Mouse (Mus musculus) cerebellum, adult 2 months (tissue): ENCODE measurements at regions not wholly inside any gene's neighbourhood (a gene's known extent, or its start where the extent isn't known, plus 50 kb on each side); places are given as distances from the start of the nearest gene placed in this dataset.
A peak's percentile ranks its signal among the peaks of the same experiment; 100 is the strongest.

Source experiments
- DNase-seq, 2 experiments: peaks; one replicate each; pipeline ENCODE4 v3.0.0; 2021
- H3K27ac ChIP-seq: fragments of 200-500 bp; 2 replicates; pipeline ENCODE4 v1.5.1; 2012; ENCODE audit warnings: low read length, control low read depth, inconsistent platforms; ENCODE audit not compliant: insufficient read depth
- H3K27me3 ChIP-seq: fragments of 200-500 bp; 2 replicates; pipeline ENCODE4 v1.6.1; 2012; ENCODE audit warnings: inconsistent platforms, mild to moderate bottlenecking, low read length, moderate library complexity; ENCODE audit not compliant: control insufficient read depth, insufficient read depth
- H3K4me1 ChIP-seq: fragments of 200-500 bp; 2 replicates; pipeline ENCODE4 v1.6.1; 2011; ENCODE audit warnings: low read length; ENCODE audit not compliant: control insufficient read depth, insufficient read depth
- H3K4me3 ChIP-seq: fragments of 200-500 bp; replicated peaks from 2 replicates; pipeline ENCODE3; 2011; ENCODE audit warnings: mild to moderate bottlenecking, low read depth, low read length, control low read depth; ENCODE audit not compliant: insufficient read depth
- CTCF ChIP-seq: fragments of 200-500 bp; IDR thresholded peaks from 2 replicates; pipeline ENCODE4 v1.5.1; 2011; ENCODE audit warnings: low read depth, mild to moderate bottlenecking, control low read depth, low read length, moderate library complexity, borderline replicate concordance; ENCODE audit not compliant: insufficient read depth
- POLR2A ChIP-seq: fragments of 200-500 bp; IDR thresholded peaks from 2 replicates; pipeline ENCODE4 v1.6.1; 2011; ENCODE audit warnings: low read length, control low read depth, borderline replicate concordance; ENCODE audit not compliant: insufficient read depth
- WGBS: fragments of 180-500 bp; shearing (Covaris S2); methylation state at CpG from one replicate; pipeline ENCODE4 v1.1.7; 2018; 5-methylcytosine and 5-hydroxymethylcytosine counted together

DNA sequence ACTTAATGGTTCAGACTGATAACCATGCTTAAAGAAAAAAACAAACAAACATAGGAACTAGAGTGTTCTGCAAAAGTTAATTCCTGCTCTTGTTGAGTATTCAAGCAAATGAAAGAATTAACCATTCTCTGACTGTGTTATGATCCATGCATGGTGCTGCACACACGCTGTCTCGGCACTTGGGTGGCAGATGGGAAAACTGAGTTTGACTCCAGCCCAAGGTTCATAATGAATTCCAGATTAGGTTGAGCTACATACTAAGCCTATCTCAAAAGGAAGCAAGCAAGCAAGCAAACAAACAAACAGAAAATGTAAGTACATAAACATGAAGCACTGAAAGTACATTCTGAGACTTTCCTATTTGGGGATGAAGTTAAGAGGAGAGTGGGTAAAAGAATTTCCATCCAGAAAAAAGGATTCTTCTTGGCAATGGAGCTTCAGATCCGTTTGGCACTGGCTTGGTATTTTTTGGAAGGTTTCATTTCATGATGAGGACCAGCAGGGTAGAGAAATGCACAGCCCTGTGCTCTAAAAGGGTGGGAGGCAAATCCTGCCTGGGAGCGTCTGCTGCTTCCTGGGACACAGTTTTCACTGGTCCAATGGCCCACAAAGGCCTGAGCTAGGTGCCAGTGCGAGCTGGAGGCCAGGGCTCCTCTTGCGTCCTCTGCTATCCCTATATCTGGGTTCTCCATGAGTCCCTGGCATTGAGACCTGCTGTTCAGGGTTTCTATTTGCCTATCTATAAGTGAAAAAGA lies 183.3 kb upstream of the 4930412O13Rik start:
- H3K27ac ChIP-seq, result peak overlapping the region; percentile 34; the same call in 1 of the 2 replicates
- WGBS, result 15% methylated on average over 6 of the region's 6 CpGs
- H3K4me1 ChIP-seq, result peaks cover 12% of the 10 kb centered on the region
- no peak overlapping the region for H3K4me3 ChIP-seq
- no peaks in the 10 kb centered on the region for H3K27me3 ChIP-seq
- peak in 1 of 2 experiments; percentile 36 for DNase-seq
- no peak for TF ChIP-seq CTCF
- no peak for TF ChIP-seq POLR2A

- H3K4me3 ChIP-seq, result no peak overlapping the region
- 58% methylated on average over 3 of the region's 3 CpGs for WGBS
- TF ChIP-seq POLR2A (no peak), CTCF (no peak)
Observed at GRCm38 (mm10) chr2:9704266-9704665, 176.8 kb upstream of the 4930412O13Rik start.

DNA sequence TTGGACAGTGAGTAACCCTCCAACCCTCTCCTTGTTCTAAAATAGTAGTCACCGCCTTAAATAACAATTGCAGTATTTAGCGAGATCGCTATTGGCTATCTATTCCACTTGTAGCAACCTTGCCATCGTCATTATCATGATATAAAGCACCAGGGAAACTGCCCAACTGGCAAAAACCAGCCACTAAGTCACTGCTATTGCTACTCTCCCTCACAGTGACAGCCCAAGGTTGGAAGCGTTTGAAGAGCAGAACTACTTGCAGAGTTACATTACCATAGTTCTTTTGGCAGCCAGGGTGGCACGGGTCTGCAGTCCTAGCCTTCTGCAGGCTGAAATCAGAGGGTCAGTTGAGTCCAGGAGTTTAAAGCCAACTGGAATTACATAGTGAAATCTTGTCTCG lies 171.6 kb upstream of the 4930412O13Rik start:
- H3K4me3 ChIP-seq, result no peak overlapping the region
- WGBS, result 79% methylated on average over 7 of the region's 7 CpGs
- TF ChIP-seq POLR2A (no peak), CTCF (no peak)
- no peak overlapping the region for H3K27ac ChIP-seq
- H3K27me3 ChIP-seq, result no peaks in the 10 kb centered on the region; the same call in 1 of the 2 replicates
- no peaks in the 10 kb centered on the region for H3K4me1 ChIP-seq
- DNase-seq, result no peak

More at GRCm38 (mm10) chr2:9704266-9704665, 176.8 kb upstream of the 4930412O13Rik start:
- Histone ChIP-seq H3K27ac (no peak overlapping the region), H3K27me3 (no peaks in the 10 kb centered on the region; the same call in 1 of the 2 replicates), H3K4me1 (peaks cover 1% of the 10 kb centered on the region)
- DNase-seq, result peak in 1 of 2 experiments; percentile 23

DNA sequence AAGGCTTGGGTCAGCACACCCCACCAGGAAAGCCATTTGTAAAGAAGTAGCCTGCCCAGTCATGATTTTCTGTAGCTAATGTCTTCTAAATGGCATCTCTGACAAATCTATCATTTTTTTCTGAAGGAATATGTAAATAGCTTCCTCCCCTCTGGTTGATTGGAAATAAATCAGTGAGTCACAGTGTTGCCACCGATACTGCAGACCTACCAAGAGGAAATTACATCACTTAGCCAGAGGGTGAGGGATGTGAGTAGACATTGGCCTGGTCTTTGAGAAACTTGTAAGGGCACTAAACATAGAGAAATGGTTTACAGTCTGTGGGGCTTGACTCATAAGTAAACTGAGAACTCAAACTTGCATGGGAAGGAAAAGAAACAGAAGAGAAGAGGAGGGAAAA lies 163.1 kb upstream of the 4930412O13Rik start:
- H3K27me3 ChIP-seq, result no peaks in the 10 kb centered on the region
- no peak for TF ChIP-seq POLR2A
- WGBS, result 90% methylated on average over 1 of the region's 1 CpGs

DNA sequence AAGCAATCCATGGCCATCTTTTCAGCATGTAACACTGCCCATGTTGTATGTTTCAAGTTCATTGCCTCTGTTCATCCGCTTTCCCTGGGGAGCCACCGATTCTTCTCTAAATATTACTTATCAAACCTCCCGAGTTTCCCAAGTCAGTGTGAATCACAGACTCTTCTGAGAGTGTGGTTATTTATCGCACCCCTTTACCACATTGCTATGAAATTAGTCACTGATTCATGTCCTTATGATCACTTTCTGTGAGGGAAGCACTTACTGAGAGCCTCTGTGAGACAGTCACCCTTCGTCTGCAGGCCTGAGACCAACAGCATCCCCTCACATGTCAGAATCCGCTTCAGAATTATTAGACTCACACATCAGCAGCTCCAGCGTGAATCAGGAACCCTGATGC lies 147.8 kb upstream of the 4930412O13Rik start:
- H3K4me3 ChIP-seq, result no peak overlapping the region
- no peaks in the 10 kb centered on the region for H3K27me3 ChIP-seq
- H3K27ac ChIP-seq, result no peak overlapping the region
- DNase-seq, result no peak
- no peaks in the 10 kb centered on the region for H3K4me1 ChIP-seq
- TF ChIP-seq CTCF (no peak), POLR2A (no peak)
- 90% methylated on average over 7 of the region's 7 CpGs for WGBS

More for the DNA sequence above, 163.1 kb upstream of the 4930412O13Rik start:
- H3K27ac ChIP-seq, result no peak overlapping the region
- H3K4me1 ChIP-seq, result no peaks in the 10 kb centered on the region
- no peak for DNase-seq
- no peak overlapping the region for H3K4me3 ChIP-seq

GRCm38 (mm10) chr2:9744181-9744580 lies 136.9 kb upstream of the 4930412O13Rik start:
- no peaks in the 10 kb centered on the region for H3K4me1 ChIP-seq
- 93% methylated on average over 3 of the region's 3 CpGs for WGBS
- H3K27ac ChIP-seq, result no peak overlapping the region
- H3K4me3 ChIP-seq, result no peak overlapping the region
- no peak for TF ChIP-seq CTCF
- no peak for TF ChIP-seq POLR2A
- no peaks in the 10 kb centered on the region for H3K27me3 ChIP-seq
- DNase-seq, result no peak

DNA sequence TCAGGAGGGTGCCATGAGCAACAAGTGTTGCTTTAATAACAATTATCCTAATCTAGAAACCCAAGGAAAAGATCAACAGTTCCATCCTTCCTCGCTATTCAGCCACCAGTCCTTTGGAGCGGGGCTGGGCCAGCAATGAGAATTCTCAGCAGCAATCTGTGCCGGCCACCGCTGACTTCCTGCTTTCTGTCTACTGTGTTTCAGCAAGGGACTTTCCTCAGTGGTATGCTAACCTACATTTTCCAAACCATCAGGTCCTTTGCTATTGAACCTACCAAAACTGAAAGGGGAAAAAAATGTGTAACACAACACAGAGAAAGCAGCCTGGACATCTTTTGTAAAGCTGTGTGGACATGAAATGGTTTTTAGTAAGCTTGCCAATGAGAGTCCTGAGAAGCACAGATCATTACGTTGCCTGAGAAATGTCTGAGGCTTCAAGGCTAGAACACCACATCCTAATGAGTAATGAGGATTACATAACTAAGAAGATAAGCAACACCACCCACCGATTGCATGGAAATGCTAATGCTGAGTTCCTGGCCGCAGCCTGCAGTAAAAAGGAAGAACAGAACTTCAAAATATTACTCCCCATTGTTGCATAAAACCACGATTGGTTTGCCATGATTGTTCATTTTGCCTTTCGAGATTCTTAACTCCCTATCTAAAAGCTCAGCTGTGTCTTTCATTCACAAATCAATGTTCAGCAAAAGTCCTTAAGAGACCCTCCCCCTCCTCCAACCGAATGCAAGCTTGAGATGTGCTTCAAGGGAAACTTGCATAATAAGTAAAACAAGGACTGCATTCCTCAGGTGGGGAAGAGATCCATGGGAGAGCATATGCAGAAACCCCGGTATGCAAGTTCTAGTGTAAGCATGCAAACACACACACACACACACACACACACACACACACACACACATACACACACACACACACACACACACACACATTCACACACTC lies 130.9 kb upstream of the 4930412O13Rik start:
- no peak for DNase-seq
- Histone ChIP-seq H3K27me3 (no peaks in the 10 kb centered on the region), H3K4me3 (no peak overlapping the region), H3K27ac (no peak overlapping the region), H3K4me1 (no peaks in the 10 kb centered on the region)
- TF ChIP-seq CTCF (no peak), POLR2A (no peak)
- 44% methylated on average over 11 of the region's 11 CpGs for WGBS

DNA sequence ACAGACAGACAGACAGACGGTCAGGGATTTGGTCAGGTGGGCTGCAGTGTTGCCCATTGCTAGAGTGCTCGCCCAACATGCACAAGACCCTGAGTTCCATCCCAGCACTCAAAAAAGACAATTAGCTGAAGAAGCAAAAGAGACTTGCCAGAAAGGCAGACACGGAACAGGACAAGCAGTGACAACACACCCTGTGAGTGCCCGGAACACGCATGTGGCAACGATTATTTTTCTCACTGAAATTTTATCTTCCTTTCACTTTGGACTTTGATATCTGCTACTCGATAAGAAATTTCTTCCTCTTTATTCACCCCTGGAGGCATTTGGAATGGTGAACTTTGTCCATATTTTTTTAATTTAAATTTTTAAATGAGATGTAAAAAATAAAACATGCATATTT lies 127.4 kb upstream of the 4930412O13Rik start:
- no peak for DNase-seq
- H3K4me1 ChIP-seq, result no peaks in the 10 kb centered on the region; the same call in 1 of the 2 replicates
- H3K27me3 ChIP-seq, result no peaks in the 10 kb centered on the region
- WGBS, result 86% methylated on average over 7 of the region's 7 CpGs
- TF ChIP-seq CTCF (no peak), POLR2A (no peak)
- no peak overlapping the region for H3K27ac ChIP-seq
- no peak overlapping the region for H3K4me3 ChIP-seq
